Mouse (Mus musculus) erythroblast, embryonic 14.5 days (primary cell): Measurements from ENCODE around the gene Trrap. TPM values are rescaled to one million over a fixed set of nuclear protein-coding genes. Genes with fewer than 3 reads are reported as not detected.

Experiments
- H3K27me3 ChIP-seq: 2 replicates; pipeline ENCODE4 v1.6.1; 2012; ENCODE audit warnings: inconsistent platforms; ENCODE audit not compliant: control insufficient read depth
- H3K36me3 ChIP-seq: 2 replicates; pipeline ENCODE4 v1.6.1; 2012; ENCODE audit warnings: mild to moderate bottlenecking, inconsistent platforms; ENCODE audit not compliant: control insufficient read depth
- H3K4me1 ChIP-seq: 2 replicates; pipeline ENCODE4 v1.6.1; 2012; ENCODE audit warnings: inconsistent platforms; ENCODE audit not compliant: control insufficient read depth
- H3K4me3 ChIP-seq: replicated peaks from 2 replicates; pipeline ENCODE3; 2012; ENCODE audit warnings: moderate library complexity, mild to moderate bottlenecking, inconsistent platforms
- H3K9me3 ChIP-seq: 2 replicates; pipeline ENCODE4 v1.6.1; 2012; ENCODE audit warnings: low read length, inconsistent platforms, mixed read lengths; ENCODE audit not compliant: control insufficient read depth
- GATA1 ChIP-seq: IDR thresholded peaks from 2 replicates; pipeline ENCODE4 v1.6.1; 2012; ENCODE audit warnings: low read length, inconsistent platforms, mixed read lengths
- TAL1 ChIP-seq: IDR thresholded peaks from 3 replicates; pipeline ENCODE4 v1.6.1; 2012; ENCODE audit warnings: low read length, inconsistent platforms, mixed read lengths
- polyA plus RNA-seq: library from polyadenylated mRNA; stranded (reverse); fragments of >175 nt; gene quantifications from 2 replicates; pipeline ENCODE4 v1.2.3, GENCODE M21; 2012

The Trrap gene
- polyA plus RNA-seq, 1 experiment, result 2.9 TPM

DNA sequence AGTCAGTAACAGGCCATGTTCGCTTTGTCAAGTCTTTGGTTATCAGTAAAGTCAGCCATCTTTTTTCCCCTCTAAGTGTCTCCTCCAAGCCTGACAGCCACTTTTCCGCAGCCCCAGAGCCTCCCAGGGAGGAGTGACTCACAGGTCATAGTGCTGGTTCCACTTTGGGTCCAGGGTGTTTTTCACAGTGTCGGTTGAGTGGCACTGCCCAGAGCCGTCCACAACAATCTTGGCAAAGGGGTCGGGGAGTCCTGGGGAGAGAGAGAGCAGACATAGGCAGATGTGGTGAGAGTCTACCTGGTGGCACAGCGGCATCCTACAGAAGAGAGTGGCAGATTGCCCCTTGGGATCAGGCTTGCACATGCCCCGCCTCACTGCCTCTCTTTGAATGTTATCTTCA lies 133.5 kb downstream of the Trrap start:
- Histone ChIP-seq H3K9me3 (no peaks in the 10 kb centered on the region), H3K36me3 (no peaks in the 10 kb centered on the region; the same call in 1 of the 2 replicates), H3K4me1 (no peaks in the 10 kb centered on the region), H3K27me3 (no peaks in the 10 kb centered on the region), H3K4me3 (no peak overlapping the region)
- TF ChIP-seq TAL1 (no peak), GATA1 (no peak)

- H3K36me3 ChIP-seq, result no peaks in the 10 kb centered on the region; the same call in 1 of the 2 replicates
- H3K4me1 ChIP-seq, result no peaks in the 10 kb centered on the region
- H3K9me3 ChIP-seq, result no peaks in the 10 kb centered on the region
- TF ChIP-seq TAL1 (no peak), GATA1 (no peak)
- no peak overlapping the region for H3K4me3 ChIP-seq
- H3K27me3 ChIP-seq, result no peaks in the 10 kb centered on the region
Observed at GRCm38 (mm10) chr5:144901791-144902190, 134.3 kb downstream of the Trrap start.

- Histone ChIP-seq H3K27me3 (no peaks in the 10 kb centered on the region), H3K9me3 (no peaks in the 10 kb centered on the region), H3K36me3 (no peaks in the 10 kb centered on the region; the same call in 1 of the 2 replicates), H3K4me1 (no peaks in the 10 kb centered on the region), H3K4me3 (no peak overlapping the region)
- TF ChIP-seq GATA1 (no peak), TAL1 (no peak)
Observed at GRCm38 (mm10) chr5:144904356-144905134, 137.0 kb downstream of the Trrap start.

DNA sequence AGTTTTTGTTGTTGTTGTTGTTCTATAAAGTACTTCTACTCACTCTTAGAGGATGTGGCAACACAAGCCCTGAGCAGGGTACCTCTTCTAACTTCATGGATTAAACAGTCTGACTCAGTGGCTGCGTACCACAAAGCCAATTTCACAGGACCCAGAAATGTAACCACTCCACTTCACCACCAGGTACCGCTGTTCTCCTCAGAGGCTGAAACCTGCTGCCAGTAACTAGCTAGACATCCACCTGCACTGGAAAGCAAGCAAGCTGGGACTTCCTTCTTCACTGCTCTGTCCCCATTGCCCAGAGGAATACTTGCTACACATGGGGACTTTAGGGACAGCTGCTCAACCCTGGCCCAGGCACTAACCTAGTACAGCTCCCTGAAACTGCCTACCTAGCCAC lies 140.1 kb downstream of the Trrap start:
- no peaks in the 10 kb centered on the region for H3K4me1 ChIP-seq
- H3K36me3 ChIP-seq, result no peaks in the 10 kb centered on the region
- H3K4me3 ChIP-seq, result no peak overlapping the region
- no peaks in the 10 kb centered on the region for H3K27me3 ChIP-seq
- H3K9me3 ChIP-seq, result no peaks in the 10 kb centered on the region
- TF ChIP-seq GATA1, result no peak
- TF ChIP-seq TAL1, result no peak

Other genes starting within 250 kb of the Trrap start
- gene Nptx2, start 221.8 kb upstream of the Trrap start, polyA plus RNA-seq, result 0.02 TPM in 1 of 2 replicates, not detected in the other
- gene Tmem130, start 5.9 kb upstream of the Trrap start, polyA plus RNA-seq, result not detected in 2 replicates
- gene Smurf1, start 198.1 kb downstream of the Trrap start, polyA plus RNA-seq, result 0.01 TPM in 2 replicates